Mouse (Mus musculus): ENCODE measurements around the gene Mettl26. TPM values are rescaled to one million over a fixed set of nuclear protein-coding genes. Genes with fewer than 3 reads are reported as not detected.

Mettl26 gene
- total RNA-seq, 4 experiments from 2014 or later: 37.5 to 42.2 (median 39.1) TPM

DNA sequence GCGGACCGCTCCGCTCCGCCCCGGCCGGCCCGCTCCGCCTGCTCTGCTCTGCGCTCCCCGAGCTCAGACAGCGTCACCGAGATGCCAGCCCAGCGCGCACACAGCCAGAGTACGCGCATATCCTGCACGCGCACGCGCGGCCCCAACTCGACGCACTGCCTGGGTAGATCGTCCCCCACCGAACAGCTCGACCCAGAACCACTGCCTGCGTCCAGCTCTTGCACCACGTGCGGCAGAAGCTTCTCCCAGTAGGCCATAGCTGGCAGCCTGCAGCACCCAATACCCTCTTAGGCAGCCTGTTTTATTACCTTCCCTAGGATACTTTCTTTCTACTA lies 37.8 kb upstream of the Mettl26 start, which contains the start of gene Rhbdl1:
Rhbdl1 (minus strand) TSS at position 220 of the 335 bp plus-strand sequence.
- DNase-seq (ENCODE audit: low spot score in 2 of 2): peak; percentile 79 to 85

DNA sequence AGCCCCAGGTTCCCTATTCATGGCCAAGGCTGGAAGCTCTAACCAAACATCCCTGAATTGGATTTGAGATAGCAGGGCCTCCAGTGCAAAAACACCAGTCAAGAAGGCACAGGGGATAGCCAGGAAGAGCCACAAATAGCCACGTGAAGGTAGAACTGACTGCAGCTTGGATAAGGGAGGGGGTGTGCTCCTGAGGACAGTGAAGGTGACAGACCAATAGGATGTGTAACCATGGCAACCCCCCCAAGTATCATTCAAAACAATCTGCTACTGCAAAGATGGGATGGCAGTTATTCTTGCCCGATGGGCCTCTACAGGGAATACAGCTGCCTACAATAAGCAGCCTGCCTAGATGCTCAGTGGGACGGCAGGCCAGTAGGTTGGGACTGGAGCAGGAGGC lies 37.3 kb upstream of the Mettl26 start:
- no peak for DNase-seq (ENCODE audit: low spot score in 2 of 2)

GRCm38 (mm10) chr17:25838904-25839303 lies 36.0 kb upstream of the Mettl26 start:
- no peak for DNase-seq (ENCODE audit: low spot score in 2 of 2)

DNA sequence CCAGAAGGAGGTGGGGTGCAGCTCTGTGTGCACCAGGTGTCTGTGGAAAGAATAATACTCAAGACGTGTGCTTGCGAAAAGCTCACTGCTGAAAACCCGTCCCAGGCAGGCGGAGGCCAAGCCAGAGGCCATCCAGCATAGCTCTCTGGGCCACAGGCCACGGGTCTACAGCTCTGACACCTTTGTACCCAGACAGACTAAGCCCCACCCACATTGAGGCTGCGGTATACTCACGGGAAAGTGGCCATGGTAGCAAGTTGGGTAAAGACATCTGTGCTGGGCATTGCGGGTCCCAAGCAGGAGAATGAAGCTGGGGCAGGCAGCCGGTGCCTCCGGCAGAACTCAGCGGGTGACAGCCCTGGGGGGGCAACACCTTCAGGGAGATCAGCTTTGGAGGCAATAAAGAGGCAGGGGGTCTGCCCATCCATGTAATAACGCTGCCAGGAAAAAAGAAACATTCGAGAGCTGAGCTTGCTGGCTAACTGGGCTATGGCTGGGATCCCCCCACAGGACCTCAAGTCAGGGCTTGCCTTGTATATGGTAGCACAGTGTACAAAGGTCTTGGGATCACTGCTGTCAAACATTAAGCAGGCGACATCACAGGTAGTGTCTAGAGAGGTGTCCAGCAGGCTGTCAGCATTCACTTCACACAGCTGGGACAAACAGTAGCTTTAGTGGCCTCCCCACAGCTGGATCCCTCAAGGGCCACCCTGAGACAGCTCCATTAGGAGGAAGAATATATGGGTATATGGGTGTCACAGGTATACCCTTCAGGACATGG lies 35.2 kb upstream of the Mettl26 start:
- no peak for DNase-seq (ENCODE audit: low spot score in 2 of 2)

- DNase-seq (ENCODE audit: low spot score in 2 of 2): no peak
These were observed 34.4 kb upstream of the Mettl26 start for GRCm38 (mm10) chr17:25840519-25840918.

GRCm38 (mm10) chr17:25841117-25841880 lies 33.6 kb upstream of the Mettl26 start, which contains the start of gene Gm20683:
Gene Gm20683 (minus strand): TSS chr17:25841763.
- no peak for DNase-seq (ENCODE audit: low spot score in 2 of 2)

DNA sequence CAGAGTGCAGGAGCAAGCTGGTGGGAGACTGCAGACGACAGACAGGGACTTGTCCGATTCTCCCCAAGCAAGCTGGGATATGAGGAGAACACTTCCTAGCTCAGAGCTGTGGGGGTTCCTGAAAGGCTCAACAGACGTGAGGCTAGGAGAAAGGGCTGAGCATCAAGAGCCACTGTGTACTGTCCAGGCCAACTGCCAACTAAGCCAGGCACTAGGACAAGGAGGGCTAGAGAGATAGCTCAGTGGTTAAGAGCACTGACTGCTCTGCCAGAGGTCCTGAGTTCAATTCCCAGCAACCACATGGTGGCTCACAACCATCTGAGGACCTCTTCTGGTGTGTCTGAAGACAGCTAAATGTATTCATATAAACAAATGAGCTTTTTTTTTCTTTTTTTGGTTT lies 32.4 kb upstream of the Mettl26 start:
- DNase-seq (ENCODE audit: low spot score in 2 of 2): no peak

- no peak for DNase-seq (ENCODE audit: low spot score in 2 of 2)
These were observed 31.8 kb upstream of the Mettl26 start for GRCm38 (mm10) chr17:25843122-25843521.

DNA sequence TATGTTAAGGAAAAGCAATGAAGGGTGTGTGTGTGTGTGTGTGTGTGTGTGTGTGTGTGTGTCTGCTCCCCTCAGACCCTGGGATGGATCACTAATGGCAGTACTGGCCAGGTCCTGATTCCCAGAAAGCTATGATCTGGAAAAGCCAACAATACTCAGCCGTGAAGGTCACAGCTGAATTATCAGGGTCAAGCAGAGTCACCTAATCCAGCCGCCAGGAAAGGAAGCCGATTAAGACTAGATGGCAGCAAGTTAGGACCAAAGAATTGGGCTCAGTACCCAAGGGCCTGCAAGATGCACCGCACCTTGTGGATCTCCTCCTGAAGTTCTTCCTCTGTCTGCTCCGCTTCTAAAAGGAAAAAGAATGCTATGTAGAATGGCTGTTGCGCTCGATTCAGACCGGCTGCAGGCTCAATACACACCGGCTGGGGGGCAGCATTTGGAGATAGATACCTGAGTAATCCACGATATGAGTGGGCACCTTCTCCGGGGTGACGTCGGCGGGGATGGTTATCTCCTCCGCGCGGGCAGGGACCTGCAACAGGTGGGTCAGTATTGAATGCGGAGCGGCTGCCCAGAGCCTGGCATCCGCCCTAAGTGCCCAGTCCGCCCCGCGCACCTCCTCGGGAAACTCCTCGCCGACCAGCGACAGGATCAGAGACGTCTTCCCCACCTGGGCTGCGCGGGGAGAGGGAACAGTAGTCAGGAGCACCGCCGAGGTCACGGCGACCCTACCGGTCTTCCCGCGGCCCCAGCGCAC lies 31.1 kb upstream of the Mettl26 start:
- no peak for DNase-seq (ENCODE audit: low spot score in 2 of 2)

DNA sequence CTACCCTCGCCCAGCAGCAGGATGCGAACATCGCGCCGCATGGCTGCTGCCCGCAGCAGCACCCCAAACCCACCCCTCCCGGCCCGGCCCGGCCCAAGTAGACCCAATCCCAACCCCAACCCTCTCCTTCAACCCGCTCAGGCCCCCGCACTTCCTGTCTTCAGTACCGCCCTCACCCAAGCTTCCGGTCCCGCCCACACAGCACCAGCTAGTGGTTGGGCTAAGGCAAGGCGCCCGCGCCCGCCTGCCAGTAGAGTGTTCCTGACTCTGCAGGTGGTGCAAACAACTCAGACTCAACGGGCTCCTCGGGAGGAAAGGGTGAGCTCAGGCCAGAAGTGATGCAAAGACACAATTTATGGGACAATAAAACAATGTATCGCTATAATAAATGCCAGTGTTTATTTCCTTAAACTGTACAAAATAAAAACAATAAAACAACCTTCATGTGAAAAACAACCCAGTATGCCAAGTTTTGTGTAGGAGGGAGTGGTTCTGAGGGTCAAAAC lies 30.4 kb upstream of the Mettl26 start, which contains the start of gene Rhot2:
Rhot2 (minus strand) TSS at position 456 of the 506 bp plus-strand sequence.
- peak; percentile 92 to 94 for DNase-seq (ENCODE audit: low spot score in 2 of 2)

DNA sequence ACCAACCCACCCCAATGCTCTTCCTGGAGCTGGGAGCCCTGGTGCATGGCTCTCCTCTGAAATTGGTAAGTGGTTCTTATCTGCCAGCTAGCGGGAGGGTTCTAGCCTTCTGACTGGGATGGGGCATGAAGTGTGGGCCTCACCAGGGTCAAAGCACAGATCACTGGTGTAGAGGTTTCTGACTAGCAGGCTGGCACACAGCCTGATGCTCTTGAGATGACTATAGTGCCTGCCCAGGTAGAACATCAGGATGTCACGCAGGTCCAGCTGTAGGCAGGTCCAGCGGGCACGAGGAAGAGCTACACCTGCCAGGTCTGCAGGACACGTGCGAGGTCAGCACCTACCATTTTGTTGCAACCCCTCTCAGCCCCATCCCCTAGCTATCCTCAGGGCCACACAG lies 14.6 kb upstream of the Mettl26 start:
- DNase-seq (ENCODE audit: low spot score in 2 of 2): no peak

DNA sequence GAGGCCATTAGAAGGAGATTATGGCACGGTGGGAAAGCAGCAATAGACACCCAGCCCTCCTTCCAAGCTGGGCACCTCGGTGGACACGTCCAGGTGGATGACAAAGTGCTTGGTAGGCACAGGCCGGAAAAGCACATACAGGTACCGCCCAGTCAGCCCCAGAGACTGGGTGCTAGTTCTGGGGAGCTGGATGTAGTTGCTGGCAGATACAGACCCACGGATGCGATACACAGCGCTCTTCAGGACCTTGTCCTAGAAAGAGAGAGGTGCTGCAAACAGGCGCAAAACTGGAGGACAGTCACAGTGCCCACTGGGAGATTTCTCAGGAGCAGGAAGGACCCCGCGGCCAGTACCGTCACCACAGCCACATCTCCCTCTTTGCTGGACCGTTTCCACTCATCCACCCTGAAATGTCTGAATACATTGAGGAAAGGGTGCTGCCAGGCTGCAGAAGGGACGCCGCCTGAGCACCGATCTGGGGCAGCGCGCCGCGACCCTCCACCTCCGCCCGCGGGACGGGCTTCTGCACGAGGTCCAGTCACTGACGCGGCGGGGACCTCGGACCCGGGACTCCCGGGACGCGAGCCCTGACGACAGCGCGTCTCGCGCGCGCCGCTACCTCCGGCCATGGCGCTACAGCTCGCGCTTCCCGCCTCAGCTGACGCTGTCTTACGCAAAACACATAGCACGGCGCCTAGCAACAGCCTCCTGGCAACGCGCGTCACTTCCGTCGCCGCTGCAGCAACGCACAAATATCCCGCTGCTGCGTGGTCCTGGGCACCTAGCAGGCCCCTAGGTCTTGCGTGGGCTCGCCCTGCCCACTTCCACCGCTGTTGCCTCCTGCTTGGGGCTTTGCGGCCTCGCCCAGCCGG lies 13.8 kb upstream of the Mettl26 start, which contains the start of gene Wdr90:
Wdr90 (minus strand) TSS at position 670 of the 872 bp plus-strand sequence.
- DNase-seq (ENCODE audit: low spot score in 2 of 2): peak; percentile 91 to 94

DNA sequence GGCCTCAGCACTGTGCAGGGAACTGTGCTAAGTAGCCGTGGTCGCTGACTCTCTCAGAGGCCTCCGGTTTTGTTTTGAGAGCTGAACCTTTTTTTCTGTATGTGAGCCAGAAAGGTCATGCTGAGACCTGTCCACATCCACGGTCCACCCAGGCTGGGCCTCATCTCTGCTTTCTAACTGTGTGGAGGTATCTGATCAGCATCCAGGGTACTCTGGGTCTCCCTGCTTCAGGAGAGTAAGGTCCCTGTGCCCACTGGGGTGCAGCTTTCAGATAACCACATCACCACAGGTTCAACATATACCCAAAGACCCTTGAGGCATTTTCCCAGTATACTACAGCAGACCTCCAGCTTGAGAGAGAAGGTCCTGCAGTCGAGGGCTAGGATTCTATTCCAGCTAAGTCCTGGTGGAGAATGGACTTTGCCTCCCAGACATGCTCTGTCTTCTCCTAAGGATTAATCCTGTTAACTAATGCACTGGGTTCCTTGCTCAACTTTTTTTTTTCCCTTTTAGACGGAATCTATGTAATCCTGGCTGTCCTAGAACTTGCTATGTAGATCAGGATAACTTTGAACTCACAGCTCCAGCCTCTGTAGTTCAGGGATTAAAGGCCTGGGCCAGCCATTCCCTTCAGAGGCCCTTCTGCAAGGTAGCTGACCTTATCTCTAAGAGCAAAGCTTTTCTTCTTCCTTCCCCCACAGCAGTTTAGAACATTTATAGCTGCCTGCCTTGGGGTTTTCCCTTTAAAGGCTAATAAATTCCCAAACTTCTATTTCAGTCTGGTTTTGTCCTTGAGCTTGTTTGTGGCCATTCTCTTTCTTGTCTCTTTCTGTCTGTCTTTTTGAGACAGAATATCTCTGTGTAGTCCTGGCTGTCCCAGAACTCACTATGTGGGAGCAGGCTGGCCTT lies 12.9 kb upstream of the Mettl26 start:
- no peak for DNase-seq (ENCODE audit: low spot score in 2 of 2)

DNA sequence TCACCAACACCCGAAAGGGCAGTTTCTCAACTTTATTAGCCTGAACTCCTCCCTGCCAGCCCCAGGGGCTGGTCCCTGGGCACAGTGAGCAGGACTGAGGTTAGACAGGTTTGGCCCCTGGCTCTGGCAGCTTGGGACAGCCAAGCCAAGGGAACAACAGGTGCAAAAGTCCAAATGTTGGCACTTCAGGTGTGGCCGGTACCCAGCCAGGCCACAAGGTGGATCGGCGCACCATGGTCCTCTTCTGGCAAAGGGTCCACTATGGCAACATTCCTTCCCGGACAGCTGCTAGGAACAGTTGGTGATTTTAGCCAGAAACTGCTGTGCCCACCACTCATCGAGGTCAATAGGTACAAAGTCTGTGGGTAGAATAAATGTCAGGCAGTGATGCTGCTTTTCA lies 11.2 kb upstream of the Mettl26 start:
- no peak for DNase-seq (ENCODE audit: low spot score in 2 of 2)

GRCm38 (mm10) chr17:25864311-25864710 lies 10.6 kb upstream of the Mettl26 start:
- DNase-seq (ENCODE audit: low spot score in 2 of 2): no peak

GRCm38 (mm10) chr17:25865288-25865687 lies 9.6 kb upstream of the Mettl26 start:
- no peak for DNase-seq (ENCODE audit: low spot score in 2 of 2)

DNA sequence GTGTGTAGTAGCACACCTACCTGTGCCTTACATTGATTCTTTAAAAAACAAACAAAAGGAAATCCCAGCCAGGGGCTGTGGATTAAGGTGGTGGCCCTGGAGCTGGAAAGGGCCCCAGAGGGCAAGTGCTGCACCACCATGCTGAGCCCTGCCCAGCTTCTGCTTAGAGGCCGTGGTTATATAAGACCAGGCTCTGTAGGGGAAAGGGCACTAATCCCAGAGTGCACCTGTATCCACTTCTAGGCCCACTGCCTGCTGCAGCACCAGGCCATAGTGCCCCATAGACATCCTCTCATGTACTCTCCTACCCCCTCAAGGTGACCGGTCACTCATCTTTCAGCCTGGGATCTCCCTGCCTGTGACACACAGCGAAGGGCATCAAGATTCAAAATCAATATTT lies 8.7 kb upstream of the Mettl26 start:
- no peak for DNase-seq (ENCODE audit: low spot score in 2 of 2)

- no peak for DNase-seq (ENCODE audit: low spot score in 2 of 2)
These were observed 7.4 kb upstream of the Mettl26 start for GRCm38 (mm10) chr17:25867509-25867835.

DNA sequence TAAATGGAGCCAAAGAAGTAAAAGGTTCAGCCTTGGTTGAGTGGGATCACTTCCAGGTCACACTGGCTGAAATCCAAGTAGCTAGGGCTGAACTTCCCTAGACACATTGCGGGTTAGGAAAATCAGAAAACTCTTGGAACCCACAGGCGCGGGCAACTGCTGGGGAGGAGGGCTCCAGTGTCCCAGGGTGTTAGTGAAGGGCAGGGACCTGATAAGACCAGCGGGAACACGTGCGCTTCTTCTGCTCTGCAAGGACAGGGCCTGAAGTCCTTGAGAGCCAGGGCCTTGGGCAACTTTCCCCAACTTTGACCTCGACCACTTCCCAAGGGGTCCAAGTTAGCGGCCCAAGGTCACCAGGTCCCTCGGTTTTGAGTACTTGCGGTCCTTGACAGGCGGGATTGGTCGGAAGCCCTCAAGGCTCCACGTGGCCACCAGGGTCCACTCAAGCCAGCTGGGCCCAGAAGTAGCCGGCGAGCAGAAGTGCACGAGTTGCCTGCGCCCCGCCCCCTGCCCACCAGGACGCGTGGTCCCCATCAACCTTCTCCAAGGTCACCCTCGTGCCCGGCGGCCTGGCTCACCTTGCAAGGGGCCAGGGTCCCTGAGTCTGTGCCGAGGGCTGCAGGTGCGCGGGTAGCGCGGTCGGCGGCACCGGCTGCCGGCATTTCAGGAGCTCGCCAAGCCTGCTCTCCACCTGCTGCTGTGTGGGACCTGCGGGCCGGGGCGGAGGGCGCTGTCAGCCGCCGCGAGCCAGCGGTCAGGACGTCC lies 6.9 kb upstream of the Mettl26 start:
- no peak for DNase-seq (ENCODE audit: low spot score in 2 of 2)
